Mouse (Mus musculus): ENCODE data around the gene Acvr1b.

Acvr1b gene

DNA sequence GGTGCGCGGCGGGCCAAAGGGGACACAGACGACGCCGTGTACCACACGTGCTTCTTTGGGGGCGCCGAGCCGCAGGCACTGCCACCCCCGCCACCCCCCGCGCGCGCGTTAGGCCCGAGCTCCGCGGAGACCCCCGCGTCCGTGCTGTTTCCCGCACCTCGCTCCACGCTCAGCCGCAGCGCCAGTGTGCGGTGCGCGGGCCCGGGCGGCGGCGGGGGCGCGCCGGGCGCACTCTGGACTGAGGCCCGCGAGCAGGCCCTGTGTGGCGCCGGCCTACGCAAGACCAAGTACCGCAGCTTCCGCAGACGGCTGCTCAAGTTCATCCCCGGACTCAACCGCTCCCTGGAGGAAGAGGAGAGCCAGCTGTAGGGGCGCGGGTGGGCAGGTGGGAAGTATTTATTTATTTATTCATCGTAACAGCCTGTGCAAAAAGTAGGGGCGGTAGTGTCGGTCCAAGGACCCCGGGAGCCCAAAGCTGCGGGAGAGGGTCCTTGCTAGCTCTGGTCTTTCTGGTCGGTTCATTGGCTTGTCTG lies 57.8 kb downstream of the Acvr1b start:
- DNase-seq, result no peak

DNA sequence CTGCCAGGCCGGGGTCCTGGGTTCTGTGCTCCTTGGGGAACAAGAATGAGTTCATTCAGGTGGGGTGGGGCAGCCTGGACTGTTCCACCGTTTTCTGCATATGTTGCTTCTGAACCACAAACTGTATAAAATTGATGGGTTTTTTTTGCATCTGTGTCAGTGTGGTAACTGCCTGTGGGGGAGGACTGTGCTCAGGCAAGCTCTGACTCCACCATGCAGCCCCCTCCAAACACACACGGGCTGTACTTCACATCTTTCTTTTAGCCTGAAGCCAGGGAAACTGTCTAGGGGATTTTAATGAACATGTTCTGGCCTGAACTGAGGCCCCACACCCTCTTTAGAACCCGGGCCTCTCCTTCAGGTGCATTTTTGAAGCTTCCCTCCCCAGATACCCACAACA lies 58.7 kb downstream of the Acvr1b start:
- no peak for DNase-seq

DNA sequence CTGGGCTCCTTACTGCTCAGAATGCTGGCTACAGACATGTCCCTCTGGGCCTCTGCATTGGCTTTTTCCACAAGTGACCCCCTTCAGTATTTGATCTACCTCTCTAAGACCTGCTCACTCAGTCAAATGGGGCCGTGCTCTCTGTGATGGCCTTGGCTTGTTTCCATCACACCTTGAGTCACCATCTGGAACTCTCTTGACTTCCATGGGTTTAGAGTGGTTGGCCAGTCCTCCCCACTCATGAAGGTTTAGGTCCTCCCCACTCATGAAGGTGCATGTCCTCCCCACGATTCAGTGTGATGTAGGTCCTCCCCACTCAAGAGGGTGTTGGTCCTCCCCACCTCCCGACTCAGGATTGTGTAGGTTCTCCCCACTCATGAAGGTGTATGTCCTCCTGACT lies 59.3 kb downstream of the Acvr1b start:
- no peak for DNase-seq

DNA sequence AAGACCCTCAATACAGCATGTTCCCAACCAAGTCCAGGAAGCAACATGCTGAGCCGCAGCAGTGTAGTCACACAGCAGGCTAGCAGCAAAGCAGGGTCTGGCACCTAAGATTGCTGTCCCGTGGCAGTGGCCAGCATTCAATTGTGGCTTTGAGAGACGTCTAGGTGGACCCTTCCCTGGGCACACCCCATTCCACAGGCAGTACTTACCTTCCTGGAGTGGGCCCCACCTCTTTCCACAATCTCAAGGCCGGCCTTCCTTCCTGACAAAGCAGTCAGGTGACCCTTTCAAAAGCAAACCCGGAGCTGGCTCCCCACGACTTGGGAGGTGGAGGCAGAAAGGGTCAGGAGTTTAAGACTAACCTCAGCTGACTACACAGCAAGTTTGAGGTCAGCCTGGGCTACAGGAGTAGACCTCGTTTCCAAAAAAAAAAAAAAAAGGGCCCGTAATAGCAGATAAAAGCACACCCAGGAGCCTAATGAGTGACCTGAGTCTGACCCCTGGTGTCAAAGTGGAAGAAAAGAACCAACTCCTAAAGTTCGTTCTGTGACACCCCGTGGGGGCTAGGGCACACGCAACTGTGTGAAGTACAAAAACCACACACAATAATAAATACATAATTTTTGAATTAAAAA lies 59.9 kb downstream of the Acvr1b start:
- DNase-seq, result no peak

DNA sequence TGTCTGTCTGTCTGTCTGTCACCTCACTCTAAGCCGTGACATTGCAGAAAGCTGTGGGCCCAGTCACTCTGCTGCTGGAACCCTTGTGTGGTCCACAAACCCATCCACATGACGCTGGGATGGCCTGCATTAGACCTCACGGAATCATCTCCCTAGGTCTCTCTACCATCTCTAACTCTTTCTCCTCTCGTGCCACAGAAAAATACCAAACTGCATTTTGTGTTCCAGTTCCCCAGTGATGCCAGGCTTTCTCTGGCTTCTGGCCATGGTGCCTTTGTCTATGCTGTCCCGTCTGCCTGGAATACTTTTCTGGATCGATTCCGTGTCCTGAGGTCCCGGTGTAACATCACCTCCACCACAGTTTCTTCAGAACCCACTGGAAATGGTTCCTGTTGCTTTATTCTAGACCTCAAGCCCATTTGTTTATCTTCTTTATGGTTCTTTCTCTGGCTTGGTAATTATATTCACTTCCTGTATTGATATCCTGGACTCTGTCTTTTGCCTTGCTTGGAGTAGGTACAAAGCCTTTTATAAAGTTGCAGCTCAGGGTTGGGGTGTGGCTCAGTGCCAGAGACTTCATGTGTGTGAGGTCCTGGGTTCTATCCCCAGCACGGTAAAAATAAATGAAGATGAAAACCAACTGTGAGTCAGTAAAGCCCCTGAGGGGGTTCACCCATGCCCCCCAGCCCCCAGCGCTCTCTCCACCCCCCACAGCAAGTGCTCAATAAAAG lies 60.9 kb downstream of the Acvr1b start:
- no peak for DNase-seq

DNA sequence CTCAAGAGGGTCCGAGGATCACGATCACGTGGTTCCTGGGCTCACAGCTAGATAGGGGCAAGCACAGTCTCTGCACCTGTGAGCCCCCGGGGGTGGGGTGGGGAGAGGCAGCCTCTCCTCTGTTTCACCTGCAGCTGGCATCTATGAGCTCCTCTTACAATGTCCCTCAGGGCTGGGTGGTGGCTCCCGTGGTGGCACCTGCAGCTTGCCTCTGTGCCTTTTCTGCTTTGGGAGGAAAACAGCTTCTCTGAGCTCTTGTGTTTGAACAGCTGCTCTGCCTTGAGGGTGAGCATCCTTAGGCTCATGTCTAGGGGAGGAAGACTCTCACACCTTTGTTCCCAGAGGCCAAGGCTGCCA lies 61.5 kb downstream of the Acvr1b start:
- no peak for DNase-seq

DNA sequence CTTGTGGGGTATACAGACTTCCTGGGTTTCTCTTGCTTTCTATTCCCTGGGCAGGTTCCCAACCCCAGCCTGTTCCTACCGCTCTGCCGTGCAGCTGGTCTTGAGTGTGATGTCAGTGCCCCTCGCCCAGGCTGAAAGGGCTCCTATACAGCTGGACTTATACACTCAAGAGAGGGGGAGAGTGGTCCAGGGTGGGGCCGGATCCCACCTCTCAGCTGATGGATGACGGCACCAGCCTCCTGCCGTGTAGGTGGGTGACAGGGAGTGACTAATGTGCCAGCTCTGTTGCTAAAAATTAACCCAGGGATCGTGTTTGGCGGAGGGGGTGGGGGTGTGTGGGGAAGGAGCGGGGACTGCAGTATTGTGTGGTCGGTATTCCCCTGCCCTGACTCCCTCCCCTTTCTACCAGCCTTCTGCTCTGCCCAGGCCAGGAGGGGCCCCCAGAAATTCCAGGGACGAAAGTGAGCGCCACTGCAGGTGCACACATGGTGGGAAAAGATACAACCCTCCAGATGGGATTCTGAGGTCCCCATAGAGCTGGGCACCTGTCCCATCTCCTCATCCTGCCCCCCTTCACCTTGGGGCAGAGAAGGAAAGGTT lies 62.0 kb downstream of the Acvr1b start:
- DNase-seq, result peak; percentile 43

DNA sequence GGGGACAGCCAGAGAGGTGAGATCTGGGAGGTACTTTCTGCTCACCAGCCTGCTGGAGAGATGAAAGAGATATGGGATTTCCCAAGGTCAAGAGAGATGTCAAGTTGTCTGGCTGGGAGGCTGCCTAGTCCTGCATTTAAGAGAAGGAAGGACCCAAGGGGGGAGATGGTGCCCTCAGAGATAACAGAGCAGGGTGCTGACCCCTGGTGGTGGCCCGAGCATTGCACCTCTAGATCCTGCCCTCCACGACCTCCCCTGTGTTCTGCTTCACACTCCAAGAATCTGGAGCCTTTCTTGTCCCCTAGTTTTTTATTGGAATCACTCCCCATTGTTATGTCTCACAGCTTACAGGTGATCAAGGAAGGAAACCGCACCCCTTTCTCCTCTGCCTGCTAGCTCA lies 63.0 kb downstream of the Acvr1b start:
- peak; percentile 80 for DNase-seq

DNA sequence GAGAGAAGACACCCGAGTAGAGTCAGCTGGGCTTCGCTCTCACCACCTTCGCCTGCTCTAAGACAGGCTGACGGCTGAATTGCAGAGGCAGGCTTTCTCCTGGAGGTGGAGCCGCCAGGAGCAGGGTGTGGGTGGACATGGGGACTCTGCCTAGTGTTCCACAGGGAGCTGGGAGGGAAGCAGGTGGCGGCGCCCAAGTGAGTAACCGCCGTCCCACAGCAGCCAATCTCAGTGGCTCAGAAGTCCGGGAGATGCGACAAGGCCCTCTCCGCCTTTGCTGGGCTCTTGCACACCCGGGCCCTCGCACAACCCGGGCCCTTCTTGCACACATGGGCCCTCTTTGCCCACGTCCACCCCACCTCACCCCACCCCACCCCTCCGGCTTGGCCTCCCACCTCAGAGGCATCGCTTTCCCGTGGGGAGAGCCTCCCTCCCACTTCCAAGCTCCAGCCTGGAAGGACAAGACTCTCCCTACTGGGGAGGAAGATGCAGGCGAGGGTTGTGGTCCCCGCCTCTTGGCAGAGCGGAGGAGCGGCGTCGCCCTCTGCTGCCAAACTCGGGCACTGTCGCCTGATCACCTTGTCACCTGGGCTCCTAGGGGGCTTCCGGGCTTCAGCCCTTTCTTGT lies 65.1 kb downstream of the Acvr1b start:
- DNase-seq, result peak; percentile 76

DNA sequence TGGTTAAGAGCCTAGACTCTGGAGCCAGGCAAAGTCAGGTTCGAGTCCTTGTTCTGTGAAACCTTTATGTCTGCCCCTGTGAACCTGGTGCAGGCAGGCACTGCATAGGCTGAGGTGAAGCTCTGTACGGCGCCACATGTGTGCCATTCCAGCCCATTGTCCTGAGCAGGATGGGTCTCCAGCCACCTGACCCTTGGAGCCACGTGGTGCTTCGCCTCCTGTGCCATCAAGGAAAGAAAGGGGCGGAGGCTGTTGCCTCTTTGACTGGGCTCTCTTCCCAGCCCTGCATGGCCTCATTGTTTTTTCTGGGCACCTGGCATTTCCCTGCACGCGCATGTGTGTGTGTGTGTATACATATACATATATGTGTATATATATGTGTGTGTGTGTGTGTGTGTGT lies 66.0 kb downstream of the Acvr1b start:
- DNase-seq, result no peak

DNA sequence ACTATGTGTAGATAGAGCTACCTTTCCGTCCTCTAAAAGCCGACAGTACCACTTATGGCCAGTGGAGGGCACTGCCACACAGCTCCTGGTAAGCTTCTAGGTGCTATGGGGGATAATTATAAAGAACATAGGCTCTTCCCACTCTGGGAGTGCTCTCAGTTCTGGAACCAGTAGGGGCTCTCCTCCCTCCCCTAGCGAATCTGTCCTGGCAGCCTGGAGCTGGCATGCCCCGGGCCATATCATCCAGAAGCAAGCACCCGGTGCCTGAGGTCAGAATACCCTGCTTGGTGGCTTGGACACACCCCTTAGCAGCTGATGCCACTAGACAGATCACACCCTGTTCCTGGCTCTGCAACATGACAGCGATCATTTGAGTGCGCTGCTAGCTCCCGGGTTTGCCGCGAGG lies 66.9 kb downstream of the Acvr1b start:
- peak; percentile 91 for DNase-seq

DNA sequence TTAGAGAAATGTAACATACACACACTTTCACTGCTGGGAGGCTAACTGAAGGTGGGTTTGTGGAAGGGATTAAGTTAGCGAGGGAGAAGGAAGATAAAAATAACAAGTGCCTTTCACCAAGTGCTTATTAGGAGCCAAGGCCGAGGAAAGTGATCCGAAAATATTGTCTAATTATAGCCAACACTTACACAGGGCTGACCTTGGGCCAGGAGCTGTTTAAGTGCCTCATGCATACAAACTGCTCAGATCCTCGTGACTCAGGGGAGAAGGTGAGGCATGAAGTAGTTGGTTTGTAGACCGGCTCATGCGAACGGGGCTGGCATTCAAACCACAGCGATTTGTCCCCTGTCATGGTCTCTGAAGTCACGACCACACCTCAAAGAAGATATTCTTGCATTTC lies 67.4 kb downstream of the Acvr1b start:
- peak; percentile 30 for DNase-seq

DNA sequence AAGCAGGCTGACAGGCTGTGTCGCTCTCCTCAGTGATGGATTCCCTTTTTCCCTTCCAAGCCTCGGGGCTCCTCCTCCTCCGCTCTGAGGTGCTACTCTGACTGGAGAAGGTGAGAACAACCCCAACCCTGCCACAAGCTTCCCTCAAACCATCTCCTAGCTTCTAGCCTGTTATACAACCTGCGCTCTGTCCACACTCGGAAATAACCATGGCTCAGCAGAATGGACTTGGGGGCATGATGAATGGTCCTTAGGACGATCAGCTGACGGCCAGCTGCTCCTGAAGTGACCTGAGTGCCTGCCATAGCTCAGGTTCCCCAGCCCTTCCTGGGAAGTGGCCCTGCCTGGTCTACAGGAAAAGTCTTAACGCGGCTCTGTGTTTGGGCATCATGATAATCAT lies 68.0 kb downstream of the Acvr1b start:
- DNase-seq, result no peak

DNA sequence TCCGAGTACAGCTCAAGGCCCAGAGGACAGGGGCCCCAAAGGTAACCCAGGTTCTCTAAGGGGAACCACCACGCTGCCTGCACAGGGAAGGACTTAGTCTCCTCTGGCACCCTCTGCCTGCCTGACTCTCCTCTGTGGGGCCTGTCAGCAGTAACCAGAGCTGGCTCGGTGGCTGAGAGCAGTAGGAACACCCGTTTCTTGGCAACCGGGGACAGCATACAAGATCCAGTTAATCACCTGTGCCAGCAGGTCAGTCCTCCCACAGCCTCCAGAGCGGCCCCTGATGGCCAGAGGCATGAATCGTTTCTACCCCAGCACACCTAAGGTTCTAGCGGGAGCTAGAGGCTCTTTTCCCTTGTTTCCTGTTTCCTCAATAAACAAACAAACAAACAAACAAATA lies 68.8 kb downstream of the Acvr1b start:
- peak; percentile 81 for DNase-seq

DNA sequence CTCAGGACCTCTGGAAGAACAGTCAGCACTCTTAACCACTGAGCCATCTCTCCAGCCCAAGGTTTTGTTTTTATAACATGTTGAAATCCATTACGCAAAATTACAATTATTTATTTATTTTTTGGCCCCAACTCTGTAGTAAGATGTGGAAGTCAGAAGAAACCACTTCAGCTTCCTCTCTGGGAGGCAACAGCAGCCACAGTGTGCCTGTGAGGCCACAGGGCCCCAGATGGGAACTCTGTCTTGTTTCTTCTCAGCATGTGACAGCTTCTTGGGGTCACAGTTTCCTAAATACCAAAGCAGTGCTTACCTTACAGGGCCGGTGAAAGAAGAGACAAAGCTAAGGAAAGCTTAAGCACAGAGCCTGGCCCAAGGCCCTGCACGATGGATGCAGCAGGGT lies 70.1 kb downstream of the Acvr1b start:
- no peak for DNase-seq

DNA sequence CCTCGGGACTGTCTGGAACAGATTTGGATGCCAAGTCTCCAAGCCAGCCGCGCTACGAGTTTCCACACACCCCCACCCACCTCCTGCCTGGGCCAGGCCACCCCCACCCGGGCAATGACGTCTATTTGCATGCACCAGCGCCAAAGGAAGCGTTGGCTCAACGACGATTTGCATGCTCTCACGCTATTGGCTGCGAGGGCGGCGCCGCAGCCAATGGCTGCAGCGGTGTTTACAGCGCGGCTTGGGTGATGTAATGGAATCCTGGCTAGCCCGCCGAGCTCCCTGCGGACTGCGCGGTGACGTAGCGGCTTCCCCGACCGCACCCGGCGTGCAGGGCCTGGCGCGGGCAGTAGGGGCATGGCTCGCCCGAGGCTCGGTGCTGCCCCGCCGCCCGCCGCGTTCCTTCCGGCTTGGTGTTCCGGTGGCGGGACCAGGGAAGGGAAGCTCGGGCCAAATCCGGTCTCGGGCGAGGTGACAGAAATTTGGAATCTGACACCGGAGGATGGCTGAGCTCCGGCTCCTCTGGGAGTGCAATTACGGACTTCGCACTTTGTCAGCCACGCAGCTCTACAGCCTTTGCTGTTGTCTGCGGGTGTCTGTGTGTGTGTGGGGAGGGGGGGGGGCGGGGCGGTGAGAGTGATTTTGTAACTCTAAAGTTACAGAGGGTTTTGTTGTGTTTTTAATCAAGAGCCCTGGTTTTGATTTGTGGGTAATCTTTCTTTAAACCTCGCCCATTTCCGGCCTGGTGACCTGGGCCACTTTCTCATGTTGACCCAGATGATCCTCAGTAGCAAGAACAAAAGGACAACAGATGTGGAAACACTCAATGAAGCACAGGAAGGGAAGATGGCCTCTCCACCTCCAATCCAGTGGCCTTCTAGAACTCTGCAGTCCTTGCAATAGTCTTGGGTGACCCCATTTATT lies 72.6 kb downstream of the Acvr1b start:
- peak; percentile 98 for DNase-seq

DNA sequence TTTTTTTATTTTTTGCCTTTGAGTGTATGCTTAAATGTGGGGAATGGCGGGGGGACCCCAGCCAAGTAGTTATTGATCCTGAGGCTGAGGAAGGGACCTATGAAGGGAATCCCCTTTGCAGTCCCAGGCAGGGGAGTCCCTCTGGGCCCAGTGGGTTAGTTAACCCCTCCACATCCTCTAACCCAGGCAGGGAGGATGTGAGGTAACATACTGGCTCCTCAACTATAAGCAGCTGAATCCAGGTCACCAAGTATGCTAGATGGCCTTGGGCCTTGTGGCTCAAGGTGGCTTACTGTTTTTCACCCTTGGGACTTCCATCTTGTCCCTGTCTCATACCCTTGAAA lies 73.3 kb downstream of the Acvr1b start:
- DNase-seq, result no peak

DNA sequence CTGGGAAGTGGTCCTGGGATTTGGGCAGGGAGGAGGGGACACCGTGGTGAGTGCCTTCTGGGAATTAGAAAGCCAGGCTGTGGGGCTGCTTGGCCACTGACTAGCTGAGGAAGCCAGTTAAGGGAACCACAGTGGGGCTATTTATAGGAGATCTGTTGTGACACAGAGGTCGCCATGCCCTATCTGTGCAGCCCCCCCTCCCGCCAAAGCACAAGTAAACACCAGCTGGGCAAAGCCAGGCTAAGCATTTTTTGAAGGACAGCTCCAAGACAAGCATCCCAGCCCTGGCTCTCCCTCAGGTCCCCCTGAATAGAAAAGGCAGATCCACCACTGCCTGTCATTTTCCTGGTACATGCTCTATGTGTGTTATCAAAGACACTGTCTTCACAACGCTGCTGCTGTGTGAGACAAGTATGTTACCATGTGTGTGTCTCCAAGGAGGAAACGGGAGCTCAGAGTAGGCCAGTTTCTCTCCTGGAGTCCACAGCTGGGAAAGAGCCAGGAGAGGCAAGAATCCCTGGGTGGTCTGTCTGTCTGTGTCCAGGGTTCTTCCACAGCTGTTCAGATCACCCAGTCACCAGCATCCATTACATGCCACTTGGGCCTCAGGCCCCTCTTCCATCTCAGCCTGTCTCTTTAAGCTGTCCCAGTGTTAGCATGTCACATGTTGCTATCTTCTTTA lies 74.3 kb downstream of the Acvr1b start:
- no peak for DNase-seq

DNA sequence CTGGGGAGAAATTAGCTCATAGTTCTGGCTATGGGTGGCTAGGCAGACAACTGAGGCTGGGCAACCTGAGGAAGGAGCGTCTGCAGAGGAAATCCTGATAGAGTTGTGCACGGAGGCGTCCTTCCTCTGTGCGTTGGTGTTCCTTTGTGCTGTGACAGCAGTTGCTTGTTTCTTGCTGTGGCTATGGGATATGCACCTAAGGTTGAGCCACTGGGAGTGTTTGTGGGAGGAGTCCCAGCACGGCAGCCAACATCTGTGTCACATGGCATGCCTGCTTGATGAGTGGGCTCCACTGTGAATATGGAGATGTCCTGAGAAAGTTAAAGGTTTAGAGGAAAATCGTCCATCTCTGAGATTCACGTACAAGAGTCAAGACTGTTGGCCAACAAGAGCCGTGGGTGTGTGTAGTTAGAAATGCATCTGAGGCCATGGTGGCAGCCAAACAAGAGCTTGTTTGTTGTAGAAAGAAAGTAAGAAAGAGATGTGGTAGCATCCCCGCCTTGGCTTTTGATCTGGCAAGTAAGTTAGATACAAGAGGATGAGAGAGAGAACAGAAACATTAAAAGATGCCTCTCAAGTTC lies 76.4 kb downstream of the Acvr1b start:
- no peak for DNase-seq

DNA sequence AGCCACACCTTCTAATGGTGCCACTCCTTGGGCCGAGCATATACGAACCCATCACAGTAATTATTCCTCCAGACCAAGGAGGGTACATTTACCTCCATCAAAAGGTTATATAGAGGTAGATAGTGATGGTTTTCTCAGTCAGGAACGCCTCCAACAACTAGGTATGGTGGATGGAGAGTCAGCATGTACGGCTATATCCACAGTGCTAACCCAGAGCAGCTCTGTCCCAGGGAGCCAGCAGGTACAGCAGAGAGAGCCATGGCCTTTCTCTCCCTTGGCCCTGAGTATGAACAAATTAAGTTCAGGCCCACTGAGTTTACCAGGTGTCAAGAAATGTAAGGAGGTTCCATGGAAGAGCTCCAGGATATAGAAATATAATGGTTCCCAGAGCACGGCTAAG lies 78.1 kb downstream of the Acvr1b start:
- DNase-seq, result no peak

DNA sequence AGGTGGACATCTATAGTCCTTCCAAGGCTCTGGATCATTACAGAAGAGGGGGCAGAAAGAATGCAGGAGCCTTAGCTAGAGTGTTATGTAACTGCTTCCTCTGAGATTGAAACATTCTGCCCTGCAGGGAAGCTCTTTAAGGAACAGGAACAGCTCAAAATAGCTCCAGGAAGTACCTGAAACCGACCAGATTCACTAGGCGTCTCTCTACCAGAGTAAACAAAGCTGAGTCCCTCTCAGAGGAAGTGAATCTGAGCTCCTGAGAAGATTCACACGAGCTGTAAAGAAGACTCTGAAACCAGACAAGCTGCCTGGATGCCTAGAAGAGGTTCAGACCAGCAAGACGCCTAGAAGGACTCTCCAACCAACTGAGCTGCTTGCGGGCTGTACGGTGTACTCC lies 78.7 kb downstream of the Acvr1b start:
- no peak for DNase-seq

DNA sequence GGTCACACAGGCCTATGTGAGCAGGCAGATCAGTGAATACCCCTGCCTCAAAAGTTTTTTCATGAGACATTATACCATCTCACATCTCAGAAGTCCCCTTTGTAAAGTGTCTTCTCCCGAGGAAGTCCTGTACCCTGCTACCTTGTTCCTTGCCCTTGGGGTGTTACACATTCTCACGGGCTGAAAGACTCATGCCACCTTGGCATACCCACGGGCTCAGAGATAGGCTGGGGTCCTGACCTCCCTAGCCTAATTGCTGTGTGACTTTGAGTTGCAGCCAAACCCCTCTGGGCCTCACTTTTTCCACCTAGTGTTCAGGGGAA lies 79.7 kb downstream of the Acvr1b start:
- no peak for DNase-seq

All from kidney, postnatal 14 days (tissue).